Comparison of ENCODE assay signal across 21 mouse cellular contexts in genomic region chr4:136383052-136383451, GRCm38 (mm10). TPM values are rescaled to one million over a fixed set of nuclear protein-coding genes. Genes with fewer than 3 reads are reported as not detected.
DNase-seq lines count a peak whose midpoint lies in the region; ATAC-seq and TF ChIP-seq lines count a peak whose summit lies in the region.
"Had no signal": no experiment of that assay in that cellular context is flagged by ENCODE, and none has a peak within 500 bp of the region (broad histone marks: within the 10 kb centered on the region; RNA-seq: fewer than 3 reads in every experiment).

No protein-coding gene starts in this region.

- TF ChIP-seq EP300 in stomach, postnatal 0 days (optimal IDR thresholded peaks at IDR 0.05): no peak

- DNase-seq in cerebellum, postnatal 10 days: peak; percentile 11 to 13
- no peak for DNase-seq in cerebellum, postnatal 25 days
- no peak for DNase-seq in layer of hippocampus, adult 2 months (ENCODE audit: low spot score in 2 of 2)
- DNase-seq in layer of hippocampus, postnatal 14 days (ENCODE audit: low spot score in 2 of 2): no peak
- DNase-seq in testis, postnatal 10 days (ENCODE audit: low spot score): no peak
- DNase-seq in stomach, postnatal 0 days (ENCODE audit: low spot score): no peak
- no peak for DNase-seq in urinary bladder, postnatal 14 days (ENCODE audit: low spot score)
- DNase-seq: adrenal gland, adult 8-10 months; cerebellum, adult 9-11 months; gastrocnemius, adult 2 months; heart, postnatal 36 days; kidney, adult 18-20 months; kidney, postnatal 14 days; retina, postnatal 1 day; thymus, postnatal 25 days had no signal

- no peak for TF ChIP-seq POLR2A in testis, adult 2 months (IDR thresholded peaks at IDR 0.05; ENCODE audit: control insufficient read depth, low read depth, low read length)

- H3K4me3 ChIP-seq in layer of hippocampus, adult 2 months: no peak overlapping the region
- no peak overlapping the region for H3K4me3 ChIP-seq in testis, adult 2 months (ENCODE audit: control insufficient read depth, low read depth, low read length)
- no peak overlapping the region for H3K4me3 ChIP-seq in stomach, postnatal 0 days (ENCODE audit: low read depth, low read length)
- H3K4me3 ChIP-seq: gastrocnemius, adult 2 months had no signal

- no peaks in the 10 kb centered on the region; the same call in 1 of the 2 replicates for H3K4me1 ChIP-seq in testis, adult 2 months (ENCODE audit: control insufficient read depth, insufficient read depth, low read length)
- H3K4me1 ChIP-seq in stomach, postnatal 0 days (replicated peaks; ENCODE audit: control insufficient read depth, insufficient read depth): no peaks in the 10 kb centered on the region

- 82% methylated on average over 5 of the region's 5 CpGs for WGBS in stomach, postnatal 0 days

- no peaks in the 10 kb centered on the region for H3K27me3 ChIP-seq in testis, adult 2 months (ENCODE audit: control insufficient read depth, insufficient read depth, low read length)
- no peaks in the 10 kb centered on the region for H3K27me3 ChIP-seq in stomach, postnatal 0 days (ENCODE audit: control insufficient read depth, insufficient read depth, low read length)

- H3K9ac ChIP-seq in stomach, postnatal 0 days (ENCODE audit: low read length): no peak overlapping the region

- H3K4me2 ChIP-seq in stomach, postnatal 0 days (replicated peaks; ENCODE audit: low read depth): no peak overlapping the region

- no peak for ATAC-seq in stomach, postnatal 0 days (ENCODE audit: low FRiP score, low TSS enrichment)
- ATAC-seq: hindbrain, embryonic 16.5 days had no signal

- peak; percentile 43 for TF ChIP-seq CTCF in layer of hippocampus, adult 2 months (conservative IDR thresholded peaks at IDR 0.05)
- TF ChIP-seq CTCF in testis, adult 2 months (IDR thresholded peaks at IDR 0.05; ENCODE audit: control insufficient read depth, insufficient read depth, insufficient replicate concordance, low read depth, low read length): peak; percentile 70; the same call in 1 of the 2 replicates
- peak; percentile 43 for TF ChIP-seq CTCF in stomach, postnatal 0 days (IDR thresholded peaks at IDR 0.05; ENCODE audit: low read depth)

- H3K9me3 ChIP-seq in stomach, postnatal 0 days (ENCODE audit: control insufficient read depth, low read length): no peaks in the 10 kb centered on the region

- no peak overlapping the region for H3K27ac ChIP-seq in layer of hippocampus, adult 2 months
- H3K27ac ChIP-seq in testis, adult 2 months (ENCODE audit: control insufficient read depth, insufficient read depth, low read depth, low read length): no peak overlapping the region
- H3K27ac ChIP-seq in stomach, postnatal 0 days (replicated peaks): no peak overlapping the region
- H3K27ac ChIP-seq: gastrocnemius, adult 2 months had no signal

- H3K36me3 ChIP-seq in testis, adult 2 months (ENCODE audit: control insufficient read depth, insufficient read depth, low read length): no peaks in the 10 kb centered on the region
- no peaks in the 10 kb centered on the region for H3K36me3 ChIP-seq in stomach, postnatal 0 days (ENCODE audit: control insufficient read depth, insufficient read depth, low read length)

RNA-seq across cellular contexts. Expression of gene Htr1d, which starts 40.3 kb away (rescaled TPM):
- under 1 TPM; 0.39 to 0.41 TPM for total RNA-seq in layer of hippocampus, adult 2 months (2021)
- total RNA-seq in layer of hippocampus, postnatal 14 days (2021): 1 to 10 TPM; 1.1 to 1.2 TPM
- polyA plus RNA-seq in testis, adult 2 months (2012; rRNA removed): 0.15 and 0.30 TPM in 2 replicates
- polyA plus RNA-seq in stomach, postnatal 0 days (2015; fragmentation: Nextera tagmentation; extraction: Ambion mirVana): 0.06 and 0.34 TPM in 2 replicates
- total RNA-seq: CH12.LX; gastrocnemius, adult 2 months; granulocyte monocyte progenitor cell, adult 5-6 weeks; heart, postnatal 36 days had no signal
- polyA plus RNA-seq: heart, embryonic 14.5 days; liver, embryonic 16.5 days had no signal

Comparison
In these comparisons a context has a peak if more than half of its experiments do, and no peak if none do; other contexts are left out.
1. DNase-seq: peak in cerebellum, postnatal 10 days (2 of 2); none in cerebellum, postnatal 25 days (0 of 2), layer of hippocampus, adult 2 months (0 of 2), layer of hippocampus, postnatal 14 days (0 of 2), testis, postnatal 10 days (single experiment), stomach, postnatal 0 days (single experiment) and urinary bladder, postnatal 14 days (single experiment).
2. Peak in every context shown above with its lines, with median percentiles within 50 percentile points of each other: CTCF ChIP-seq.